Mouse (Mus musculus) mesoderm, embryonic 11.5 days (tissue): Measurements from ENCODE around the gene Zfp668.

Experiments
- DNase-seq: peaks from one replicate; pipeline ENCODE4 v3.0.0-alpha.2; 2012; ENCODE audit warnings: low read depth, low spot score

Zfp668 gene

GRCm38 (mm10) chr7:127895442-127895841, 18.8 kb upstream of the Zfp668 start, which contains the start of the genes Gm21974 and Vkorc1:
Gene Gm21974 (minus strand): TSS chr7:127895454.
Gene Vkorc1 (minus strand): TSS chr7:127895617.
- peak; percentile 96 for DNase-seq

- no peak for DNase-seq
Measured at GRCm38 (mm10) chr7:127894480-127894879, 17.9 kb upstream of the Zfp668 start.

- DNase-seq: no peak
Measured at GRCm38 (mm10) chr7:127890798-127891197, 14.2 kb upstream of the Zfp668 start, which contains the start of gene Prss53. Gene Prss53 (minus strand): TSS chr7:127890970.

- DNase-seq: no peak
Measured at GRCm38 (mm10) chr7:127888821-127889220, 12.2 kb upstream of the Zfp668 start.

- no peak for DNase-seq
Measured at GRCm38 (mm10) chr7:127887781-127888180, 11.2 kb upstream of the Zfp668 start.

- no peak for DNase-seq
Measured at GRCm38 (mm10) chr7:127887191-127887590, 10.6 kb upstream of the Zfp668 start.

GRCm38 (mm10) chr7:127886551-127886950, 9.9 kb upstream of the Zfp668 start:
- no peak for DNase-seq

GRCm38 (mm10) chr7:127885951-127886350, 9.3 kb upstream of the Zfp668 start:
- no peak for DNase-seq

- no peak for DNase-seq
Measured at GRCm38 (mm10) chr7:127880431-127880830, 3.8 kb upstream of the Zfp668 start.

- no peak for DNase-seq
Measured at GRCm38 (mm10) chr7:127879301-127879700, 2.7 kb upstream of the Zfp668 start.

- DNase-seq: peak; percentile 92
Measured at GRCm38 (mm10) chr7:127876041-127876466, 574 bp downstream of the Zfp668 start, which contains the start of gene Zfp646. Gene Zfp646 (plus strand): TSS chr7:127876221.

GRCm38 (mm10) chr7:127875627-127876001, 1.0 kb downstream of the Zfp668 start:
- DNase-seq: peak; percentile 97

- DNase-seq: no peak
Measured at GRCm38 (mm10) chr7:127874812-127875626, 1.6 kb downstream of the Zfp668 start.

- no peak for DNase-seq
Measured at GRCm38 (mm10) chr7:127870136-127870821, 6.3 kb downstream of the Zfp668 start.

- no peak for DNase-seq
Measured at GRCm38 (mm10) chr7:127869149-127869810, 7.3 kb downstream of the Zfp668 start.

- no peak for DNase-seq
Measured at GRCm38 (mm10) chr7:127867641-127868040, 9.0 kb downstream of the Zfp668 start.

GRCm38 (mm10) chr7:127866434-127866833, 10.2 kb downstream of the Zfp668 start:
- DNase-seq: no peak

GRCm38 (mm10) chr7:127858258-127858657, 18.4 kb downstream of the Zfp668 start:
- DNase-seq: no peak

GRCm38 (mm10) chr7:127850906-127851305, 25.7 kb downstream of the Zfp668 start:
- DNase-seq: no peak

GRCm38 (mm10) chr7:127849973-127850875, 26.4 kb downstream of the Zfp668 start:
- DNase-seq: no peak
